Mouse (Mus musculus) WW6 (cell line): Measurements from ENCODE around the gene Vmn2r100.

Source experiments
- DNase-seq: peaks from one replicate; pipeline ENCODE4 v3.0.0-alpha.2; 2013; ENCODE audit warnings: low read depth, low spot score

Vmn2r100 gene

DNA sequence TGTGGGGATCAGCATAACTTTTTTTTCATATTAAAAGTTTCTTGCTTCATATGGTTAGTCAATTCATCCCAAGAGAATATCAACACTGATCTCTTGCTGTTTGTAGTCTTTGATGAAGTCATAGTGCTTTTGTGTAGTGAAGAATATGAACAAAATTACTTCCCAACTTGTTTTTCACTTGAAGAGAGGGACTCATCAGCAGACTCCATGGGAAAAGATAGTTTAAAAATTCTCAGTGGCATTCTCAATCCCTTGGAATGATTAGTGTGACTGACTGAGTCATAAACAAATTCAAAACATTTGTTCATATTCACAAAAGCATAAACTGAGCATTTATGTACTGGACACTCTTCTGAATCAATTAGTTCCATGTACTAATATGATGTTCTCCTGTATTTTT lies at the start of gene Vmn2r100:
Vmn2r100 (plus strand) TSS at position 301 of the 400 bp plus-strand sequence.
- DNase-seq: no peak

DNA sequence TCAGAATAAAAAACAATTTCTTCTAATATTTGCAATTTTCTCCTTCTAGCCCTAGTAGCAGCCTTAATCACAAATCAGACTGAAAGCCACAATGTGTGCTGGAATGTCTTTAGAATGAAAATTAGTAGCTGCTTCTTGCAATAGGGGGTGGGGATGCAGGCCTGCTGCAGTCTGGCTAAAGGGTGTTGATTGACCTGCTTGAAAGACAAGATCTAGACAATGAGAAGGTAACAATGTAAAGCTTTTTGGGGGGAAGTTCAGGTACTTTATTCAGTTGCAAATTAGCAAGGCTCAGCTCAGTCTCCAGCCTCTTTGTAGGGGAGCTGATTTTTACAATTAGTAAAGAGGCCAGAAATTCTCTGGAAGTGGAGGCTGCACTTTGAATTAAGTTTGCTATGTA lies 21.7 kb upstream of the Vmn2r100 start:
- DNase-seq: no peak

DNA sequence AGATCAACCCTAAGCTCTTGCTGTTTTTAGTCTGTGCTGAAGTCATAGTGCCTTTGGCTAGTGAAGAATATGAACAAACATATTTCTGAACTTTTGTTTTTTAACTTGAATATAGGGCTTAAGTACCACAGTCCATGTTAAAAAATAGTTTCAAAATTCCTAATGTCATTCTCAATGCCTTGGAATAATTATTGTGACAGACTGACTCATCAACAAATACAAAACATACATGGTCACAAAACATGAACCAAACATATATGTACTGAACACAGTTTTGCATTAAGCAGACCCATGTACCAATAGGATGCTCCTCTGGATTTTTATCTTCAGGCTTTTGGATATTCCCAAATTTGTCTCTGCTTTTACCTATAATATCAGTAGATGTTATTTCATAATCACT lies 72.4 kb downstream of the Vmn2r100 start, which contains the start of gene Vmn2r101:
Vmn2r101 (plus strand) TSS at position 301 of the 400 bp plus-strand sequence.
- DNase-seq: no peak
